Mouse (Mus musculus): Measurements from ENCODE around the gene Tmem116.
A peak's percentile ranks its signal among the peaks of the same experiment; 100 is the strongest.

The Tmem116 gene

DNA sequence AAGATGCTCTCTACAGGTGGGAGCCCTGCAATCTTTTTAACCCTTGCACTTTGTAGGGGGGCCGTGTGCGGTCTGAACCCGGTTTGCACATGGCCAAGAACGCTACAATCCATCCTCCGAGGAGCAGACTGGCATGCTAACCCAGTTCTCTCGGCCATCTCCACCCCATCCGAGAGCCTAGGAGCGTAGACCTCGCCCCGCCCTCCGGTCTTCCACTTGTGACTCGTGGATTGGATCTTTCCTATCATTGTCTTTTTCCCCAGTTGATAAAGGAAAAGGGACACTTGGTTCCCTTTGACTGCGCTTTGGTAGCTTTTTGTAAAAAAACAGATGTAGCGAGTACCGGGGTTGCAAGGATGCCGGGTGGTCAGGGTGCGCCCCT, at the start of gene Tmem116:
Tmem116 (plus strand) TSS at position 250 of the 382 bp plus-strand sequence.
- Histone ChIP-seq H3K36me3 (ENCODE audit: control insufficient read depth, insufficient read depth, low read length, poor library complexity, severe bottlenecking) (peaks cover 18% of the 10 kb centered on the region), H3K27me3 (ENCODE audit: control insufficient read depth, insufficient read depth, low read length, poor library complexity, severe bottlenecking) (no peaks in the 10 kb centered on the region)
- no peak for DNase-seq (ENCODE audit: low read depth, low spot score)

DNA sequence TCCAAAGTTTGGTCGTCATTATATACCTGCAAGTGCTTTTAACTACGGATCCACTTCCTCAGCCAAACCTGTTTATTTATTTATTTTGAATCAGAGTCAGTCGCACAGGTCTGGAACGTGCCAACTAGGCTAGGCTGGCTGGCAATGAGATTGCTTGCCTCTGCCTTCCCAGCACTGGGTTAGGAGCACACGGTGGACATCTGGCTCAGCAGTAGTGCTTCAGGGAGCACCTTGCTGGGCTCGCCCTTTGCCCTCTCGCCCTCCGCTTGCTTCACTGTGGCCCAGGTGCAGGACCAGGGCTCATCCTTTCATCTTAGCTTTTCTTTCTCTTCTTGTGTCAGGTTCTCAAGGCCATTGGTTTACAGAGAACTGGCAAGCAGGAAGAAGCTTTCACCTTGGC, 43.8 kb upstream of the Tmem116 start:
- H3K27me3 ChIP-seq (ENCODE audit: control insufficient read depth, insufficient read depth, low read length, poor library complexity, severe bottlenecking), result no peaks in the 10 kb centered on the region
- H3K36me3 ChIP-seq (ENCODE audit: control insufficient read depth, insufficient read depth, low read length, poor library complexity, severe bottlenecking), result peaks cover 17% of the 10 kb centered on the region; the same call in 1 of the 2 replicates
- DNase-seq (ENCODE audit: low read depth, low spot score), result no peak

GRCm38 (mm10) chr5:121410975-121411374, 40.7 kb upstream of the Tmem116 start:
- Histone ChIP-seq H3K36me3 (ENCODE audit: control insufficient read depth, insufficient read depth, low read length, poor library complexity, severe bottlenecking) (peaks cover 24% of the 10 kb centered on the region; the same call in 1 of the 2 replicates), H3K27me3 (ENCODE audit: control insufficient read depth, insufficient read depth, low read length, poor library complexity, severe bottlenecking) (no peaks in the 10 kb centered on the region)
- no peak for DNase-seq (ENCODE audit: low read depth, low spot score)

DNA sequence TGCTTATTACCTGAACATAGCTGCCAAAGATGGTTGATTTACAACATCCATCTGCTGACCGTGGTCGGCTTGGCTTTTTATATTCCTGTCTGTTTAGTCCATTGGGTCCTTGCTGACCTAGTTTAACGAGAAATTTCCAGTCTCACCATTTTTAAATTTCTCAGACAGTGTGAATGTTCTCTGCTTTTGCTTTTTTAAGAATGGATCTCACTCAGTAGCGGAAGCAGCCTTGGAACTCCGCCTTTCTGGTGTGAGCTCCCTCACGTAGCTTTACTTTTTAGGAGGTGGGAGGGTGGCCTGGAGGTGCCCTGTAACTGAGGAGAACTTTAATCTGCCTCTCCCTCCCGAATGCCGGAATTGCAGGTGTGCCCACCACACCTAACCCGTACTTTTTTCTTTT, 31.0 kb upstream of the Tmem116 start:
- Histone ChIP-seq H3K36me3 (ENCODE audit: control insufficient read depth, insufficient read depth, low read length, poor library complexity, severe bottlenecking) (peaks cover 15% of the 10 kb centered on the region), H3K27me3 (ENCODE audit: control insufficient read depth, insufficient read depth, low read length, poor library complexity, severe bottlenecking) (no peaks in the 10 kb centered on the region)
- no peak for DNase-seq (ENCODE audit: low read depth, low spot score)

GRCm38 (mm10) chr5:121422787-121423186, 28.9 kb upstream of the Tmem116 start:
- H3K36me3 ChIP-seq (ENCODE audit: control insufficient read depth, insufficient read depth, low read length, poor library complexity, severe bottlenecking), result peaks cover 8% of the 10 kb centered on the region
- no peaks in the 10 kb centered on the region for H3K27me3 ChIP-seq (ENCODE audit: control insufficient read depth, insufficient read depth, low read length, poor library complexity, severe bottlenecking)
- DNase-seq (ENCODE audit: low read depth, low spot score), result no peak

DNA sequence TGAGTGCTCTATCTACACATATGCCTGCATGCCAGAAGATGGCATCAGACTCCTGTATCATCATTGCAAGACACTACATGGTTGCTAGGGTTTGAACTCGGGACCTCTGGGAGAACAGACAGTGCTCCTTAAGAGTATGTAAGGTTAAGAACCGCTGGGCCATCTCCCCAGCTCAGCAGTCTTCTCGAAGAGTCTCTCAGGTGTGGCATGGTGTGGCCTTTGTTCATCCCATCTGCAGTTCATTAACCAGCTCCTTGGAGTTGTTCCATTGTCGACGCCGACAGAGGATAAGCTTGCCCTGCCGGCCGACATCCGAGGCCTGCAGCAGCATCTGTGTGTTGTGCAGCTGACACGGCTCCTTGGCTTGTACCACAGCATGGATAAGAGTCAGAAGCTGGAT, 28.4 kb upstream of the Tmem116 start:
- H3K36me3 ChIP-seq (ENCODE audit: control insufficient read depth, insufficient read depth, low read length, poor library complexity, severe bottlenecking), result peaks cover 8% of the 10 kb centered on the region
- no peak for DNase-seq (ENCODE audit: low read depth, low spot score)
- no peaks in the 10 kb centered on the region for H3K27me3 ChIP-seq (ENCODE audit: control insufficient read depth, insufficient read depth, low read length, poor library complexity, severe bottlenecking)

DNA sequence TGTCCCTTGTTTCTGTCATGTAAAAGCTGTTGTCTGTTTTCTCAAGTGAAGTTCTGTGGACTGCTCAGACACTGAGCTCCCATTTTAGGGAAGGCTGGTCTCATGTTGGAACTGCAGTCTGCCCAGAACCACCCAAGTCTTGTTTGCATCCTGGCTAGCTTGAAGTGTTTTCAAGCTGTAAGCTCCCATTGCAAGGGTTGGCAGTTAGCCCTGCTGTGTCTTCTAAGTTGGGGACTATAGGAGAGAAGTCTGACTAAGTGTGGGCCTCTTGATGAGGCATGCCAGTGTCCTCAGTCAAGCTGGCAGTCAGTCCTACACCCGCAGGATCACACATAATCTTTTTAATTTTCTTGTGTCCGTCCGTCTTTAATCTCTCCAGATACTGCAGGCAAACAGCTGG, 22.7 kb upstream of the Tmem116 start:
- peaks cover 25% of the 10 kb centered on the region for H3K36me3 ChIP-seq (ENCODE audit: control insufficient read depth, insufficient read depth, low read length, poor library complexity, severe bottlenecking)
- no peaks in the 10 kb centered on the region for H3K27me3 ChIP-seq (ENCODE audit: control insufficient read depth, insufficient read depth, low read length, poor library complexity, severe bottlenecking)
- no peak for DNase-seq (ENCODE audit: low read depth, low spot score)

DNA sequence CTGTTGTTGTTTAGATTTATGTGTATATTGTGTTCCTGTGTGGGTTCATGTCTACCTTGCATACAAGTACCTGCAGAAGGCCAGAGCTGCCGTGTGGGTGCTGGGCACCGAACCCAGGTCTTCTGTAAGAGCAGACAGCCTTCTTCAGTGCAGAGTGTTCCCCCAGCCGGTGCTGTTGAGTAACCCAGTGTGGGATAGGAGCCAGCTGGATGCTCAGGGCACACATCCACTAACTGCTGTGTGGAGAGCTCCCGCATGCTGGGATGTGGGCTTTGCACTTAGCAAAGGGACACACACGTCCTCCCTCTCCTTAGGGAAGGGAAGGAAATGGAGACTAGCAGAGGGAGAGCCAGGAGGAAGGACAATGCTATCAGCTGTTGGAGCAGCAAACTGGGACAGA, 13.6 kb upstream of the Tmem116 start:
- no peak for DNase-seq (ENCODE audit: low read depth, low spot score)
- no peaks in the 10 kb centered on the region for H3K27me3 ChIP-seq (ENCODE audit: control insufficient read depth, insufficient read depth, low read length, poor library complexity, severe bottlenecking)
- H3K36me3 ChIP-seq (ENCODE audit: control insufficient read depth, insufficient read depth, low read length, poor library complexity, severe bottlenecking), result peaks cover 7% of the 10 kb centered on the region

DNA sequence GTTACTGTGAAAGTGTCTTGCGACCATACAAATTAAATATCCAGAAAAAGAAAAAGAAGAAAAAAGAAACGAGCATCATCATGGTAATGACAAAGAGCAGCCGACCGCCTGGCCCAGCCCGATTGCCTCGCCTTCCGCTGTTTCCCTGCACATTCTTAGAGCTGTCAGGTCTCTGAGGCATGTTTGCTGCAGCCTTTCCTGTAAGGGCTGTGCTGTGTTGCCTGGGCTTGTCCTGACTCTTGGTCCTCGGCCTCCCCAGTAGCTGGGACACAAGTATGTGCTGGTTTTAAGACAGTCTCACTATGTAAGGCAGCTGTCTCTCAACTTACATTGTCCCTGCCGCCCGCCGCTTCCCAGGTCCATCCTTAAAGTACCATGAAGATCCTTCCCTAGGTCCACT, 12.9 kb upstream of the Tmem116 start:
- Histone ChIP-seq H3K27me3 (ENCODE audit: control insufficient read depth, insufficient read depth, low read length, poor library complexity, severe bottlenecking) (no peaks in the 10 kb centered on the region), H3K36me3 (ENCODE audit: control insufficient read depth, insufficient read depth, low read length, poor library complexity, severe bottlenecking) (peaks cover 7% of the 10 kb centered on the region)
- DNase-seq (ENCODE audit: low read depth, low spot score), result no peak

- no peaks in the 10 kb centered on the region for H3K27me3 ChIP-seq (ENCODE audit: control insufficient read depth, insufficient read depth, low read length, poor library complexity, severe bottlenecking)
- peaks cover 18% of the 10 kb centered on the region for H3K36me3 ChIP-seq (ENCODE audit: control insufficient read depth, insufficient read depth, low read length, poor library complexity, severe bottlenecking)
- peak; percentile 67 for DNase-seq (ENCODE audit: low read depth, low spot score)
These were observed 8.1 kb upstream of the Tmem116 start for GRCm38 (mm10) chr5:121443548-121443947.

DNA sequence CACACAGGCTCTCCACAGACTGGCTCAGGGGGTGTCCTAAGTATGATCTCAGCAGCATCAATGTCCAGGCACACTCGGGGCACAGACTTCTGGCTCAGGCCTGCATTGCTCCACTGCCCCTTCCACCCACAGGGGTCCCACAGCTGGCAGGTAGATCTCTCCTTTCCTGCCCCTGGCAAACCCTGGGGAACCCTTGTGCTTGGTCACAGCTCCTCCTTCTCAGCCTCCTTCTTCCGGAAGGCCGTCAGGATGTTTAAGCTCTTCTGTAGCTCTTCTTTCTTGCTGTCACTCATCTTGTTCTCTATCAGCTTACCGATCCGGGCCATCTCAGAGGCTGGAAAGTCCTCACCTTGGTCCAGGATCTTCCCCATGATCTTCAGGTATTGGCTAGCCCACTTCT, 6.8 kb upstream of the Tmem116 start:
- H3K36me3 ChIP-seq (ENCODE audit: control insufficient read depth, insufficient read depth, low read length, poor library complexity, severe bottlenecking), result peaks cover 22% of the 10 kb centered on the region
- no peak for DNase-seq (ENCODE audit: low read depth, low spot score)
- H3K27me3 ChIP-seq (ENCODE audit: control insufficient read depth, insufficient read depth, low read length, poor library complexity, severe bottlenecking), result no peaks in the 10 kb centered on the region

- no peaks in the 10 kb centered on the region for H3K27me3 ChIP-seq (ENCODE audit: control insufficient read depth, insufficient read depth, low read length, poor library complexity, severe bottlenecking)
- peaks cover 20% of the 10 kb centered on the region for H3K36me3 ChIP-seq (ENCODE audit: control insufficient read depth, insufficient read depth, low read length, poor library complexity, severe bottlenecking)
- DNase-seq (ENCODE audit: low read depth, low spot score), result peak; percentile 56
These were observed 3.2 kb upstream of the Tmem116 start for GRCm38 (mm10) chr5:121448450-121448849.

DNA sequence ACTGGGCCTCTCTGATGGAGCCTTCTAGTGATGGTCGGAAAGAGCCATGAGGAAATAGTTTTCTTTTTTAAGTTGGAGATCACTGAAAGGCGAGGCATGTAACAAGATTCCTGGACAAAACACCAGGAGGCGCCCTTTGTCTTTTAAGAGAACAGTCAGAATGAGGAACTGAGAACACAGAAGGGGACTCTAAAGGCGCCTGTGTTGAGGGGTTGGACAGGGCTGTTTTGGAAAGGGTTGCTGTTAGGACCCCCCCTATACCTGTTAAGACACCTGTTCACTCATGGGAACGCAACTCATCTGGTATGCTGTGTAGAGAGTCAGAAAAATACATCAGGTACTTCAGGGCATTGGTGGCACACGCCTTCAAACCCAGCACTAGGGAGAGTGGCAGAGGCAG, 1.7 kb upstream of the Tmem116 start:
- no peaks in the 10 kb centered on the region for H3K27me3 ChIP-seq (ENCODE audit: control insufficient read depth, insufficient read depth, low read length, poor library complexity, severe bottlenecking)
- DNase-seq (ENCODE audit: low read depth, low spot score), result peak; percentile 91
- peaks cover 18% of the 10 kb centered on the region for H3K36me3 ChIP-seq (ENCODE audit: control insufficient read depth, insufficient read depth, low read length, poor library complexity, severe bottlenecking)

DNA sequence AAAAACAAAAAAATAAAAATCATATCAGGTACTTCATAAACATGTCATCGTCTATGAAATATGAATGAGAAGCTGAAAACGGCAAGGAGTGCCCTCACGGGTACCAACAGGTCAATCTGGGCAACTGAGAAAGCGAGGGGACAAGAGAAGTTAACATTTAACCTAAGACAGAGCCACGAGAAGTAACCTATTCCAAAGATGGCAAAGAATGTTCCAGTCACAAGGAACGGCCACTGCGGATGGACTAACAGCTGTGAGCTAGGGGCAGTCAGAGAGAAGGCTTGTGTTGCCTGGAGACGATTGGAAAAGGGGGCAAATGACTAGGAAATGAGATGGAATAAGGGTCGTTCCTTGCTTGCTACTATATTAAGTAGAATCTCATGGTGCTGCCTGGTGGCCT, 1.2 kb upstream of the Tmem116 start:
- Histone ChIP-seq H3K27me3 (ENCODE audit: control insufficient read depth, insufficient read depth, low read length, poor library complexity, severe bottlenecking) (no peaks in the 10 kb centered on the region), H3K36me3 (ENCODE audit: control insufficient read depth, insufficient read depth, low read length, poor library complexity, severe bottlenecking) (peaks cover 18% of the 10 kb centered on the region)
- no peak for DNase-seq (ENCODE audit: low read depth, low spot score)

- H3K36me3 ChIP-seq (ENCODE audit: control insufficient read depth, insufficient read depth, low read length, poor library complexity, severe bottlenecking), result peaks cover 18% of the 10 kb centered on the region
- H3K27me3 ChIP-seq (ENCODE audit: control insufficient read depth, insufficient read depth, low read length, poor library complexity, severe bottlenecking), result no peaks in the 10 kb centered on the region
- DNase-seq (ENCODE audit: low read depth, low spot score), result peak; percentile 93
These were observed 490 bp upstream of the Tmem116 start for GRCm38 (mm10) chr5:121451203-121451602.

DNA sequence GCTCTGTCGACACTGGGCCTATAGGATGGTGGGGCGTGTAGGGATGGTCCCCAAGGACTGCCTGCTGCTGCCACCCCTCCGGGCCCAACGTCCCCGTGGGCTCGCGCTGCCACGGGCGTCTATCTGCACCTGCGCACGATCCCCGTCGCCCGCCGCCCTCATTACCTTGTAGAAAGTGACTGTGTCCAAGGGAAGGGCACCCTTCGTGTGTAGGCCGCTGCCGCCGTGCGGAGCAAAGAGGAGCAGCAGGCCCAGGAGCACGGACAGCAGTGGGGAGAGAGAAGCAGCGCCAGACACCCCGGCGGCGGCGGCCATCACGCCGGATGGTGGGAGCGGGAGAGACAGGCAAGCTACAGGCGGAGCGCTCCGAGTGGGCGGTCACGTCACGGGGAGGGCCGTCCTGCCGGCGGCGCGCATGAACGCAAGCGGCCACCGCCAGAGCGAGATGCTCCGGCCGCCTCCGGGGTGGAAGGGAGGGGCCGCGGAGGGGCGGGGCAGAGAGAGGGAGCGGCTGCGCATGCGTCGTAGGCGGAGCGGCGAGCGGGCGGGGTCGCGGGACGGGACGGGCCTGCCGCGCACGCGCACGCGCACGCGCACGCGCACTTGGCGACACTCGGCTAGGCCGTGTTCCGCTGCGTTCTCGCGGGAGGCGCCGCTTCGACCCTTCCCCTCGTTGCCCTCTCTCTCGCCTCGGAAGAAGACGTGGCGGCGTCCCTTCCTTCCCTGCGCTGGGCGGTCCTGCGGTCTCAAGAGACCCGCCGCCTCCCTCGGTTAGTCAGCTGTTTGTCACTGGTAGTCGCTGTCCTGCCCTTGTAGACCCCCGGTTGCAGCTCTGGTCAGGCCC, 555 bp downstream of the Tmem116 start, which contains the start of gene Erp29:
Erp29 (minus strand) TSS at position 481 of the 844 bp plus-strand sequence.
- DNase-seq (ENCODE audit: low read depth, low spot score), result peak; percentile 98
- Histone ChIP-seq H3K36me3 (ENCODE audit: control insufficient read depth, insufficient read depth, low read length, poor library complexity, severe bottlenecking) (peaks cover 13% of the 10 kb centered on the region), H3K27me3 (ENCODE audit: control insufficient read depth, insufficient read depth, low read length, poor library complexity, severe bottlenecking) (no peaks in the 10 kb centered on the region)

Data from splenic B cell, adult 2 months (primary cell).